Mouse (Mus musculus): ENCODE measurements around the gene Trmt13. TPM values are rescaled to one million over a fixed set of nuclear protein-coding genes. Genes with fewer than 3 reads are reported as not detected.
A peak's percentile ranks its signal among the peaks of the same experiment; 100 is the strongest.

The Trmt13 gene
- polyA plus RNA-seq, 1 experiment: 2.9 TPM

DNA sequence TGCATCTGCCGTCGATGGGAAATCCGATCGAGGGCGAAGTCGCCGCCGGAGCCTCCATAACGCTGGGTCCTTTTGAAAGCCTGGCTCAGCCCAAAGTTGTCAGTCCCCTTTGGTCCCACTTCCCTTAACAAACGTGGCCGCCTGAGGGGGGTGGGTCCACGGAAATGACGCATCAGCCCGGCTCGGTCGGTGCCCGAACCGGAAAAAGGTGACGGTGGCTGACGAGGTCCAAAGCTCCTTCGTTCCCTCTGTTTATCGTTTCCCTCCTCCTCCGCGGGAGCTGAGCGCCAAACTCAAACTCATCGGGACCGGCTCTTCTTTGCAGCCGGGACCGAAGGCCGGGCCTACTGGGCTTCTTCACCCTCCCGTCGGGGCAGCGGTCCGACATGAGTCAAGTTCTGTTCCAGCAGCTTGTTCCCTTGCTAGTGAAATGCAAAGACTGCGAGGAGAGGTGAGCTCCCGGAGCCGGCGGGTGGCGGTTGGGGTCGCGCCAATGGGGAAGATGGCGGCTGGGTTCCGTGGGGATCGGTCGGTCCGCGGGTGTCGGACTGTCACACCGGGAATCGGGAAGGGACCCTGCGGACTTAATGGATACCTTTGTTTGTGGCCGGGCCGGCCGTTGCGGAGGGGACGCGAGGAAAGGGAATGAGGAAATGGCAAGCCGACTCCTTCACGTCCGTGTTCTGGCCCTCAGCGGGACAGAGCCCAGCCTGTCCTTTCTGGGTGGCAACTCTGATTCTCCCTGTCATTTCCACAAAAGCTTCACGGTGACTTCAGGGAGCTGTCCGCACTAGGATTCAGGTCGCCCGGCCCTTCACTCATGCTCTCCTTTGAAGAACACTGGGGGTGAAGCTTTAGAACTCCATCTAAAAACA lies 19.4 kb downstream of the Trmt13 start, which contains the start of gene Sass6:
Gene Sass6 (plus strand): TSS at position 255 of the 875 bp plus-strand sequence.
- Histone ChIP-seq H3K4me2 (ENCODE audit: low read depth) (peak within 1 kb of the TSS; percentile 93), H3K36me3 (ENCODE audit: control insufficient read depth, insufficient read depth) (peaks cover 16% of the 10 kb centered on the region), H3ac (ENCODE audit: control insufficient read depth, insufficient read length) (peak within 1 kb of the TSS; percentile 16), H3K27me3 (ENCODE audit: control insufficient read depth, insufficient read depth, insufficient read length) (no peaks in the 10 kb centered on the region), H3K79me2 (ENCODE audit: control insufficient read depth, insufficient read depth) (peaks cover 38% of the 10 kb centered on the region), H3K4me3 (peak within 1 kb of the TSS; percentile 98)
- no peak for TF ChIP-seq TCF3 (IDR thresholded peaks at IDR 0.05; ENCODE audit: insufficient read length, low read depth)
- TF ChIP-seq POLR2A (IDR thresholded peaks at IDR 0.05; ENCODE audit: insufficient read length, low read depth): peak; percentile 42
- peak; percentile 97 for TF ChIP-seq E2F4 (IDR thresholded peaks at IDR 0.05; ENCODE audit: insufficient read depth)
- TF ChIP-seq CEBPB (IDR thresholded peaks at IDR 0.05; ENCODE audit: insufficient read depth, poor library complexity, severe bottlenecking): no peak
- peak; percentile 58 for TF ChIP-seq POLR2AphosphoS2 (IDR thresholded peaks at IDR 0.05; ENCODE audit: insufficient read length, low read depth)

DNA sequence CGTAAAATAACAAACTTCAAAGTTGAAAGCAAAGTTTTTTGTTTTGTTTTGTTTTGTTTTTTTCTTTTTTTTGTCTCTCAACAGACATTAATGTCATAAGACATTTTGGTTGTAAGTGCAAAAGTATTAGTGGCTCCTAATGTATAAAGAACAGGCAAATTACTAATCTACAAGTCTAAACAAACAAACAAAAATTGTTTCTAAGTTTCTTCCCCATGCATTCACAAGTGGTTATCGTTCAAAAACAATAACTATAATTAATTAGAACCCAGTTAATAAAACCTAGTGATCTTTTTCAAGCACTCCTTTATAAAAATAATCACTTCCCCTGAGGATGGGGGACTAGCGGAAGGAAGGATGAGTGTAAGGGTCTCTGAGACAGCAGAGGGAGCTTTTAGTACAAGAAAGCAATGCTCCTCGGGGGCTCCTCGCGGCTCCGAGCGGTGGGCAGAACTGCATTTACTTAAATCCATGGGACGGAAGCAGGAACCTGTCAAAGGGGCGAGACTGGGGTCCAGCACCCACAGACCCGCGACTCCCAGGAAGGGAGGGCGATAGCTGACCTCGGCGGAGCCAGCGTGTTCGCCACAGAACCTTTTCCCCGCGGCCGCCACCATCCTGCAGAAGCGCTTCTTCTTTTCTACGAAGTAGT lies 20.2 kb downstream of the Trmt13 start:
- Histone ChIP-seq H3K4me2 (ENCODE audit: low read depth) (peak overlapping the region; percentile 77), H3ac (ENCODE audit: control insufficient read depth, insufficient read length) (peak overlapping the region; percentile 16), H3K36me3 (ENCODE audit: control insufficient read depth, insufficient read depth) (peaks cover 16% of the 10 kb centered on the region), H3K27me3 (ENCODE audit: control insufficient read depth, insufficient read depth, insufficient read length) (no peaks in the 10 kb centered on the region), H3K79me2 (ENCODE audit: control insufficient read depth, insufficient read depth) (peaks cover 38% of the 10 kb centered on the region), H3K4me3 (peak overlapping the region; percentile 98)
- TF ChIP-seq MYOG (IDR thresholded peaks at IDR 0.05; ENCODE audit: control insufficient read depth in 1 of 3, insufficient read depth in 1 of 3, insufficient read length in 2 of 3, low read depth in 2 of 3): no peak

DNA sequence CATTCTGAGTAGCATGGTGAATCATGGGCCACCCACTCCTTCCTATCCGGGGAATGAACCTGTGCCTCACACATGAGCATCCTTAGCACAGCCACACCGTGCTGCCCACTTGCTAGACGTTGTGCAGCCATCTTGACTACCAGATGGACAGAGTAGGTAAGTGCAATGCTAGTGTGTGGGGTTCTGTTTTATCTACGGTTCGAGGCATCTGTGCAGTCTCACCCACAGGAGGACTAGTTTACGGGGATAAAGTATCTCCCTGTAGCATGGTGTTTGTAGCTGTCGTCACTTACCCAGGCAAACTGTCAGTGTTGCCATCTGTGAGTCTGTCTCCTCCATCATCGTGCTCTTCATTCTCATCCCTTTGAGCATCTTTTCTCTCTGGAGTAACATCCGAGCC lies 32.2 kb downstream of the Trmt13 start:
- H3K27me3 ChIP-seq (ENCODE audit: control insufficient read depth, insufficient read depth, insufficient read length): no peaks in the 10 kb centered on the region
- no peak for TF ChIP-seq MAX (IDR thresholded peaks at IDR 0.05; ENCODE audit: low read depth)
- no peak for TF ChIP-seq POLR2A (IDR thresholded peaks at IDR 0.05; ENCODE audit: insufficient read length, low read depth)
- no peak for TF ChIP-seq REST (IDR thresholded peaks at IDR 0.05; ENCODE audit: insufficient read depth, insufficient read length)
- TF ChIP-seq TCF3 (IDR thresholded peaks at IDR 0.05; ENCODE audit: insufficient read length, low read depth): no peak
- no peak for TF ChIP-seq E2F4 (IDR thresholded peaks at IDR 0.05; ENCODE audit: insufficient read depth)
- TF ChIP-seq SRF (IDR thresholded peaks at IDR 0.05; ENCODE audit: control insufficient read depth, insufficient read length, low read depth): no peak
- TF ChIP-seq USF1 (IDR thresholded peaks at IDR 0.05; ENCODE audit: low read depth): no peak
- H3K4me2 ChIP-seq (ENCODE audit: low read depth): no peak overlapping the region
- H3K4me3 ChIP-seq: no peak overlapping the region
- no peaks in the 10 kb centered on the region for H3K79me2 ChIP-seq (ENCODE audit: control insufficient read depth, insufficient read depth)
- H3ac ChIP-seq (ENCODE audit: control insufficient read depth, insufficient read length): no peak overlapping the region
- H3K36me3 ChIP-seq (ENCODE audit: control insufficient read depth, insufficient read depth): peaks cover 21% of the 10 kb centered on the region

DNA sequence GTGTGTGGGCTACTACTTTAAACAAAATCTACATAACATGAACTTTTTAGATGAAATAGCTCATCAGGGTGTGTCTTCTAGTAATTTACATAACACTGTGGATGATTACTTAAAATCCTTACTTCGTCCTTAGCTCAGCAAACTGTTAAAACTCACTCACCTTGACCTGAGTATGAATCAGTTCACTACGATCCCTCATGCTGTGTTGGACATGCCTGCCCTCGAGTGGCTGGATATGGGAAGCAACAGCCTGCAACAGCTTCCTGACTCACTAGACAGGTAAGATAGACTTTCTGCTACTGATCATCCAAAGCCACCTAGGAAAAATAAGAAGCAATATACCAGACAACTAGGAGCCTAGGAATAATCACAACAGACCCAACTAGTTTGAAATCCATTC lies 37.1 kb downstream of the Trmt13 start:
- Histone ChIP-seq H3K79me2 (ENCODE audit: control insufficient read depth, insufficient read depth) (no peaks in the 10 kb centered on the region), H3K27me3 (ENCODE audit: control insufficient read depth, insufficient read depth, insufficient read length) (no peaks in the 10 kb centered on the region), H3ac (ENCODE audit: control insufficient read depth, insufficient read length) (no peak overlapping the region), H3K4me2 (ENCODE audit: low read depth) (no peak overlapping the region), H3K36me3 (ENCODE audit: control insufficient read depth, insufficient read depth) (peaks cover 10% of the 10 kb centered on the region), H3K4me3 (no peak overlapping the region)
- TF ChIP-seq CEBPB (IDR thresholded peaks at IDR 0.05; ENCODE audit: insufficient read depth, poor library complexity, severe bottlenecking): no peak

DNA sequence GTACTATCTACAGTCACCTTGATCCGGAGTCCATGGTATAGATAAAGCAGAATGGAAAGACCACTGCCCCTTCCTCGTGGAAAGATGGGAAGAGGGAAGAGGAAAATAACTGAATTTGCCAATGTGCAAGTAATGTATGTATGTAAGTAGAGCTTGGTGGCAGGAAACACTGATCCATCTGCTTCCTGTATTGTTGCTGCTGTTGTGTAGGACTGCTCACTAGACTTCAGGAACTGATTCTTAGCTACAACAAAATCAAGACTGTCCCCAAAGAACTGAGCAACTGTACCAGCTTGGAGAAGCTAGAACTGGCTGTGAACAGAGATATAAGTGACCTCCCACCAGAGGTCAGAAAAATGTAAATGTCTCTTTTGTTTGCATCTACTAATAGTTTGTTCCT lies 43.8 kb downstream of the Trmt13 start:
- no peak overlapping the region for H3K4me2 ChIP-seq (ENCODE audit: low read depth)
- H3K27me3 ChIP-seq (ENCODE audit: control insufficient read depth, insufficient read depth, insufficient read length): no peaks in the 10 kb centered on the region
- no peak overlapping the region for H3K4me3 ChIP-seq
- TF ChIP-seq POLR2A (IDR thresholded peaks at IDR 0.05; ENCODE audit: insufficient read length, low read depth): no peak
- TF ChIP-seq TCF3 (IDR thresholded peaks at IDR 0.05; ENCODE audit: insufficient read length, low read depth): no peak
- TF ChIP-seq POLR2AphosphoS2 (IDR thresholded peaks at IDR 0.05; ENCODE audit: insufficient read length, low read depth): no peak
- TF ChIP-seq REST (IDR thresholded peaks at IDR 0.05; ENCODE audit: insufficient read depth, insufficient read length): no peak
- TF ChIP-seq CEBPB (IDR thresholded peaks at IDR 0.05; ENCODE audit: insufficient read depth, poor library complexity, severe bottlenecking): no peak
- no peak for TF ChIP-seq E2F4 (IDR thresholded peaks at IDR 0.05; ENCODE audit: insufficient read depth)
- no peak for TF ChIP-seq SRF (IDR thresholded peaks at IDR 0.05; ENCODE audit: control insufficient read depth, insufficient read length, low read depth)
- TF ChIP-seq TCF12 (IDR thresholded peaks at IDR 0.05; ENCODE audit: insufficient read depth, poor library complexity, severe bottlenecking): no peak
- no peak for TF ChIP-seq USF1 (IDR thresholded peaks at IDR 0.05; ENCODE audit: low read depth)
- TF ChIP-seq MAX (IDR thresholded peaks at IDR 0.05; ENCODE audit: low read depth): no peak
- no peak for TF ChIP-seq MYOD1 (IDR thresholded peaks at IDR 0.05; ENCODE audit: control insufficient read depth in 1 of 3, insufficient read length in 2 of 3, low read depth in 2 of 3)
- TF ChIP-seq MYOG (IDR thresholded peaks at IDR 0.05; ENCODE audit: control insufficient read depth in 1 of 3, insufficient read depth in 1 of 3, insufficient read length in 2 of 3, low read depth in 2 of 3): no peak
- H3K79me2 ChIP-seq (ENCODE audit: control insufficient read depth, insufficient read depth): no peaks in the 10 kb centered on the region
- no peak overlapping the region for H3ac ChIP-seq (ENCODE audit: control insufficient read depth, insufficient read length)
- H3K36me3 ChIP-seq (ENCODE audit: control insufficient read depth, insufficient read depth): no peaks in the 10 kb centered on the region
